Comparison of ENCODE assay signal across 8 mouse cellular contexts in genomic region chr14:18238131-18238749, GRCm38 (mm10). TPM values are rescaled to one million over a fixed set of nuclear protein-coding genes. Genes with fewer than 3 reads are reported as not detected.
DNase-seq lines count a peak whose midpoint lies in the region; ATAC-seq and TF ChIP-seq lines count a peak whose summit lies in the region.

No protein-coding gene starts in this region.

- under 1% methylated on average over 49 of the region's 71 CpGs for WGBS in forebrain, embryonic 16.5 days
- 1% methylated on average over 67 of the region's 71 CpGs for WGBS in lung, embryonic 15.5 days

- in situ Hi-C loops in ES-E14 (cut with MboI; ENCODE audit: low sequenced_read_pairs in 2 of 2, unreplicated experiment in 2 of 2) = no loop called here

- H3K9me3 ChIP-seq in ES-E14 (ENCODE audit: control insufficient read depth, insufficient read depth, low read depth, low read length) = no peaks in the 10 kb centered on the region
- H3K9me3 ChIP-seq in forebrain, embryonic 16.5 days (ENCODE audit: control insufficient read depth, low read length) = no peaks in the 10 kb centered on the region
- H3K9me3 ChIP-seq in lung, embryonic 15.5 days = no peaks in the 10 kb centered on the region

- ATAC-seq in forebrain, embryonic 16.5 days = peak; percentile 95
- ATAC-seq in lung, embryonic 15.5 days (ENCODE audit: borderline replicate concordance, extremely low read depth, low FRiP score, low TSS enrichment) = peak; percentile 92

- no peaks in the 10 kb centered on the region for H3K36me3 ChIP-seq in ES-E14 (ENCODE audit: control insufficient read depth, insufficient read depth, low read length, poor library complexity, severe bottlenecking)
- no peaks in the 10 kb centered on the region for H3K36me3 ChIP-seq in forebrain, embryonic 16.5 days (ENCODE audit: control insufficient read depth, insufficient read depth)
- H3K36me3 ChIP-seq in lung, embryonic 15.5 days = no peaks in the 10 kb centered on the region

- no peaks in the 10 kb centered on the region for H3K27me3 ChIP-seq in forebrain, embryonic 16.5 days (replicated peaks; ENCODE audit: control insufficient read depth, insufficient read depth, low read length)
- no peaks in the 10 kb centered on the region for H3K27me3 ChIP-seq in lung, embryonic 15.5 days

- peak overlapping the region; percentile 83 to 87 for H3K4me3 ChIP-seq in ES-E14 (ENCODE audit: insufficient read depth in 1 of 2, low read depth in 1 of 2, low read length in 2 of 2, poor library complexity in 1 of 2, severe bottlenecking in 1 of 2)
- H3K4me3 ChIP-seq in forebrain, embryonic 16.5 days (replicated peaks; ENCODE audit: low read length) = peak overlapping the region; percentile 93
- peak overlapping the region; percentile 83 for H3K4me3 ChIP-seq in lung, embryonic 15.5 days

- peak; percentile 86 for DNase-seq in ES-E14 (ENCODE audit: low read depth, low spot score)
- peak; percentile 99 for DNase-seq in cerebellum, adult 11-12 months
- peak; percentile 99 for DNase-seq in heart, postnatal 4 days
- DNase-seq in layer of hippocampus, adult 8-10 months (ENCODE audit: low spot score in 2 of 2) = peak; percentile 96 to 99
- DNase-seq in ovary, adult 18-20 months (ENCODE audit: low spot score) = peak; percentile 98
- peak; percentile 98 for DNase-seq in thymus, postnatal 0 days (ENCODE audit: low spot score)

- H3K27ac ChIP-seq in ES-E14 (ENCODE audit: insufficient read depth, low read depth, low read length, poor library complexity, severe bottlenecking) = peak overlapping the region; percentile 94
- H3K27ac ChIP-seq in forebrain, embryonic 16.5 days (ENCODE audit: low read length) = peak overlapping the region; percentile 81
- peak overlapping the region; percentile 85 for H3K27ac ChIP-seq in lung, embryonic 15.5 days

- H3K4me2 ChIP-seq in forebrain, embryonic 16.5 days (ENCODE audit: low read length) = peak overlapping the region; percentile 75
- H3K4me2 ChIP-seq in lung, embryonic 15.5 days = peak overlapping the region; percentile 91

- H3K4me1 ChIP-seq in ES-E14 (ENCODE audit: control insufficient read depth in 2 of 2, insufficient read depth in 2 of 2, low read length in 2 of 2, poor library complexity in 1 of 2) = no peaks in the 10 kb centered on the region; a peak in 2 of 4 replicates
- peaks cover 6% of the 10 kb centered on the region; the same call in 1 of the 2 replicates for H3K4me1 ChIP-seq in forebrain, embryonic 16.5 days (replicated peaks; ENCODE audit: control insufficient read depth, insufficient read depth, low read length)
- no peaks in the 10 kb centered on the region for H3K4me1 ChIP-seq in lung, embryonic 15.5 days

- peak overlapping the region; percentile 87 for H3K9ac ChIP-seq in ES-E14 (ENCODE audit: insufficient read depth, low read depth, low read length, poor library complexity, severe bottlenecking)
- H3K9ac ChIP-seq in forebrain, embryonic 16.5 days (replicated peaks; ENCODE audit: low read depth, low read length) = peak overlapping the region; percentile 74
- H3K9ac ChIP-seq in lung, embryonic 15.5 days = peak overlapping the region; percentile 66

TF ChIP-seq in ES-E14, 5 proteins besides CTCF, POLR2A, EP300 and RAD21:
- TF ChIP-seq CHD2 (IDR thresholded peaks at IDR 0.05; ENCODE audit: low read depth, low read length) = 0 out of 2 replicates have a peak, but pooled peaks have one; percentile 46
- TF ChIP-seq MAFK (IDR thresholded peaks at IDR 0.05; ENCODE audit: insufficient read depth, low read depth, low read length) = no peak
- TF ChIP-seq HCFC1 (IDR thresholded peaks at IDR 0.05; ENCODE audit: borderline replicate concordance, insufficient read depth, low read length) = 0 out of 2 replicates have a peak, but pooled peaks have one; percentile 16
- TF ChIP-seq ZNF384 (IDR thresholded peaks at IDR 0.05; ENCODE audit: low read depth, low read length) = no peak
- no peak for TF ChIP-seq ZC3H11A (IDR thresholded peaks at IDR 0.05; ENCODE audit: borderline replicate concordance, low read depth, low read length)

RNA-seq across cellular contexts. Expression of gene Nr1d2, which starts 0.7 kb away (rescaled TPM):
- 18.7 TPM in 2 replicates for total RNA-seq in ES-E14 (2012; rRNA removed)
- 6.9 and 10.1 TPM in 2 replicates for polyA plus RNA-seq in forebrain, embryonic 16.5 days (2015; fragmentation: Nextera tagmentation; extraction: Ambion mirVana)
- 10 to 100 TPM; 36.3 to 39.3 TPM for total RNA-seq in heart, postnatal 4 days (2021)
- total RNA-seq in layer of hippocampus, adult 8-10 months (2022) = 10 to 100 TPM; 76.6 to 89.5 (median 81.7) TPM
- polyA plus RNA-seq in lung, embryonic 15.5 days (2015; fragmentation: Nextera tagmentation; extraction: Ambion mirVana) = 6.5 and 6.8 TPM in 2 replicates
- polyA plus RNA-seq in thymus, postnatal 0 days (2015; fragmentation: Nextera tagmentation; extraction: Ambion mirVana) = 8.5 and 11.9 TPM in 2 replicates

RNA-seq across cellular contexts. Expression of gene Nkiras1, which starts 32.7 kb away (rescaled TPM):
- total RNA-seq in ES-E14 (2012; rRNA removed) = 8.1 and 8.6 TPM in 2 replicates
- polyA plus RNA-seq in forebrain, embryonic 16.5 days (2015; fragmentation: Nextera tagmentation; extraction: Ambion mirVana) = 34.7 and 36.2 TPM in 2 replicates
- total RNA-seq in heart, postnatal 4 days (2021) = 10 to 100 TPM; 20.0 to 22.3 TPM
- total RNA-seq in layer of hippocampus, adult 8-10 months (2022) = 10 to 100 TPM; 75.2 to 80.1 (median 77.3) TPM
- polyA plus RNA-seq in lung, embryonic 15.5 days (2015; fragmentation: Nextera tagmentation; extraction: Ambion mirVana) = 12.4 and 13.9 TPM in 2 replicates
- 17.4 and 17.7 TPM in 2 replicates for polyA plus RNA-seq in thymus, postnatal 0 days (2015; fragmentation: Nextera tagmentation; extraction: Ambion mirVana)

RNA-seq across cellular contexts. Expression of gene Rpl15, which starts 33.0 kb away (rescaled TPM):
- 1,492 and 1,639 TPM in 2 replicates for total RNA-seq in ES-E14 (2012; rRNA removed)
- polyA plus RNA-seq in forebrain, embryonic 16.5 days (2015; fragmentation: Nextera tagmentation; extraction: Ambion mirVana) = 303 and 306 TPM in 2 replicates
- total RNA-seq in heart, postnatal 4 days (2021) = 1,000 to 10,000 TPM in 1 of 2 experiments, 100 to 1,000 TPM in 1; 916 to 1,021 TPM
- total RNA-seq in layer of hippocampus, adult 8-10 months (2022) = 100 to 1,000 TPM; 372 to 456 (median 407) TPM
- 434 and 443 TPM in 2 replicates for polyA plus RNA-seq in lung, embryonic 15.5 days (2015; fragmentation: Nextera tagmentation; extraction: Ambion mirVana)
- polyA plus RNA-seq in thymus, postnatal 0 days (2015; fragmentation: Nextera tagmentation; extraction: Ambion mirVana) = 550 and 568 TPM in 2 replicates

Comparison
In these comparisons a context has a peak if more than half of its experiments do, and no peak if none do; other contexts are left out.
1. Peak in every context shown above with its lines: DNase-seq, ATAC-seq, H3K4me3 ChIP-seq and H3K27ac ChIP-seq.